Mouse (Mus musculus): ENCODE results near the gene Tle2. TPM values are rescaled to one million over a fixed set of nuclear protein-coding genes. Genes with fewer than 3 reads are reported as not detected.
A peak's percentile ranks its signal among the peaks of the same experiment; 100 is the strongest.

Gene Tle2
- polyA plus RNA-seq, 1 experiment from 2014 or later: 37.3 TPM

- no peak overlapping the region for H3K9ac ChIP-seq (replicated peaks; ENCODE audit: low read depth, low read length)
- no peaks in the 10 kb centered on the region for H3K27me3 ChIP-seq (ENCODE audit: control insufficient read depth, insufficient read depth, low read length)
- peak overlapping the region; percentile 1; the same call in 1 of the 2 replicates for H3K27ac ChIP-seq (ENCODE audit: low read depth, low read length)
- H3K4me3 ChIP-seq (ENCODE audit: low read depth, low read length): no peak overlapping the region
- ATAC-seq (ENCODE audit: low read depth): 0 out of 2 replicates have a peak, but pooled peaks have one; percentile 2
- no peaks in the 10 kb centered on the region for H3K36me3 ChIP-seq (ENCODE audit: control insufficient read depth, insufficient read depth, low read length)
- H3K9me3 ChIP-seq (ENCODE audit: control insufficient read depth, low read length): no peaks in the 10 kb centered on the region
- peak overlapping the region; percentile 71; the same call in 1 of the 2 replicates for H3K4me2 ChIP-seq (ENCODE audit: low read depth, low read length)
- H3K4me1 ChIP-seq (ENCODE audit: control insufficient read depth, insufficient read depth, low read length): peaks cover 13% of the 10 kb centered on the region
- WGBS: 80% methylated on average over 12 of the region's 12 CpGs
Measured at GRCm38 (mm10) chr10:81604019-81604967, 29.9 kb downstream of the Tle2 start.

- Histone ChIP-seq H3K27ac (ENCODE audit: low read depth, low read length) (peak overlapping the region; percentile 91), H3K4me2 (ENCODE audit: low read depth, low read length) (peak overlapping the region; percentile 71), H3K27me3 (ENCODE audit: control insufficient read depth, insufficient read depth, low read length) (no peaks in the 10 kb centered on the region), H3K9me3 (ENCODE audit: control insufficient read depth, low read length) (no peaks in the 10 kb centered on the region), H3K4me1 (ENCODE audit: control insufficient read depth, insufficient read depth, low read length) (peaks cover 13% of the 10 kb centered on the region), H3K9ac (replicated peaks; ENCODE audit: low read depth, low read length) (peak overlapping the region; percentile 47; the same call in 1 of the 2 replicates), H3K4me3 (ENCODE audit: low read depth, low read length) (peak overlapping the region; percentile 55), H3K36me3 (ENCODE audit: control insufficient read depth, insufficient read depth, low read length) (no peaks in the 10 kb centered on the region)
- ATAC-seq (ENCODE audit: low read depth): peak; percentile 31
- 19% methylated on average over 29 of the region's 29 CpGs for WGBS
Measured at GRCm38 (mm10) chr10:81604968-81605665, 30.8 kb downstream of the Tle2 start.

GRCm38 (mm10) chr10:81605666-81605973 is 31.3 kb downstream of the Tle2 start:
- no peaks in the 10 kb centered on the region for H3K9me3 ChIP-seq (ENCODE audit: control insufficient read depth, low read length)
- no peaks in the 10 kb centered on the region for H3K27me3 ChIP-seq (ENCODE audit: control insufficient read depth, insufficient read depth, low read length)
- H3K9ac ChIP-seq (replicated peaks; ENCODE audit: low read depth, low read length): peak overlapping the region; percentile 47
- peak overlapping the region; percentile 91 for H3K27ac ChIP-seq (ENCODE audit: low read depth, low read length)
- no peaks in the 10 kb centered on the region for H3K36me3 ChIP-seq (ENCODE audit: control insufficient read depth, insufficient read depth, low read length)
- peak overlapping the region; percentile 71 for H3K4me2 ChIP-seq (ENCODE audit: low read depth, low read length)
- WGBS: 3% methylated on average over 14 of the region's 14 CpGs
- peaks cover 12% of the 10 kb centered on the region for H3K4me1 ChIP-seq (ENCODE audit: control insufficient read depth, insufficient read depth, low read length)
- peak overlapping the region; percentile 55 for H3K4me3 ChIP-seq (ENCODE audit: low read depth, low read length)
- ATAC-seq (ENCODE audit: low read depth): peak; percentile 22

GRCm38 (mm10) chr10:81605974-81606751 is 31.8 kb downstream of the Tle2 start, which contains the start of gene BC025920:
Gene BC025920 (plus strand): TSS chr10:81606270.
- Histone ChIP-seq H3K4me1 (ENCODE audit: control insufficient read depth, insufficient read depth, low read length) (peaks cover 9% of the 10 kb centered on the region; the same call in 1 of the 2 replicates), H3K9ac (replicated peaks; ENCODE audit: low read depth, low read length) (peak within 1 kb of the TSS; percentile 53), H3K36me3 (ENCODE audit: control insufficient read depth, insufficient read depth, low read length) (no peaks in the 10 kb centered on the region), H3K27me3 (ENCODE audit: control insufficient read depth, insufficient read depth, low read length) (no peaks in the 10 kb centered on the region), H3K4me3 (ENCODE audit: low read depth, low read length) (peak within 1 kb of the TSS; percentile 55), H3K27ac (ENCODE audit: low read depth, low read length) (peak within 1 kb of the TSS; percentile 91), H3K4me2 (ENCODE audit: low read depth, low read length) (peak within 1 kb of the TSS; percentile 89), H3K9me3 (ENCODE audit: control insufficient read depth, low read length) (no peaks in the 10 kb centered on the region)
- under 1% methylated on average over 39 of the region's 39 CpGs for WGBS
- peak; percentile 85 for ATAC-seq (ENCODE audit: low read depth)

- ATAC-seq (ENCODE audit: low read depth): no peak
- no peaks in the 10 kb centered on the region for H3K9me3 ChIP-seq (ENCODE audit: control insufficient read depth, low read length)
- 0 out of 2 replicates have a peak, but pooled peaks cover 7% of the 10 kb centered on the region for H3K4me1 ChIP-seq (ENCODE audit: control insufficient read depth, insufficient read depth, low read length)
- 91% methylated on average over 1 of the region's 1 CpGs for WGBS
- H3K27me3 ChIP-seq (ENCODE audit: control insufficient read depth, insufficient read depth, low read length): no peaks in the 10 kb centered on the region
- no peak overlapping the region for H3K4me3 ChIP-seq (ENCODE audit: low read depth, low read length)
- no peak overlapping the region for H3K4me2 ChIP-seq (ENCODE audit: low read depth, low read length)
- no peaks in the 10 kb centered on the region for H3K36me3 ChIP-seq (ENCODE audit: control insufficient read depth, insufficient read depth, low read length)
- no peak overlapping the region for H3K27ac ChIP-seq (ENCODE audit: low read depth, low read length)
- H3K9ac ChIP-seq (replicated peaks; ENCODE audit: low read depth, low read length): no peak overlapping the region
Measured at GRCm38 (mm10) chr10:81608308-81608707, 33.9 kb downstream of the Tle2 start.

GRCm38 (mm10) chr10:81612779-81613178 is 38.4 kb downstream of the Tle2 start:
- Histone ChIP-seq H3K9ac (replicated peaks; ENCODE audit: low read depth, low read length) (no peak overlapping the region), H3K27ac (ENCODE audit: low read depth, low read length) (no peak overlapping the region), H3K36me3 (ENCODE audit: control insufficient read depth, insufficient read depth, low read length) (no peaks in the 10 kb centered on the region), H3K27me3 (ENCODE audit: control insufficient read depth, insufficient read depth, low read length) (no peaks in the 10 kb centered on the region), H3K4me3 (ENCODE audit: low read depth, low read length) (no peak overlapping the region), H3K4me1 (ENCODE audit: control insufficient read depth, insufficient read depth, low read length) (no peaks in the 10 kb centered on the region), H3K9me3 (ENCODE audit: control insufficient read depth, low read length) (no peaks in the 10 kb centered on the region), H3K4me2 (ENCODE audit: low read depth, low read length) (no peak overlapping the region)
- WGBS: 66% methylated on average over 3 of the region's 3 CpGs
- no peak for ATAC-seq (ENCODE audit: low read depth)

- H3K27ac ChIP-seq (ENCODE audit: low read depth, low read length): no peak overlapping the region
- H3K4me3 ChIP-seq (ENCODE audit: low read depth, low read length): no peak overlapping the region
- WGBS: 31% methylated on average over 6 of the region's 6 CpGs
- H3K4me2 ChIP-seq (ENCODE audit: low read depth, low read length): no peak overlapping the region
- H3K27me3 ChIP-seq (ENCODE audit: control insufficient read depth, insufficient read depth, low read length): no peaks in the 10 kb centered on the region
- H3K36me3 ChIP-seq (ENCODE audit: control insufficient read depth, insufficient read depth, low read length): no peaks in the 10 kb centered on the region
- no peaks in the 10 kb centered on the region for H3K9me3 ChIP-seq (ENCODE audit: control insufficient read depth, low read length)
- no peak for ATAC-seq (ENCODE audit: low read depth)
- H3K4me1 ChIP-seq (ENCODE audit: control insufficient read depth, insufficient read depth, low read length): no peaks in the 10 kb centered on the region
- H3K9ac ChIP-seq (replicated peaks; ENCODE audit: low read depth, low read length): no peak overlapping the region
Measured at GRCm38 (mm10) chr10:81615486-81615885, 41.1 kb downstream of the Tle2 start.

- Histone ChIP-seq H3K36me3 (ENCODE audit: control insufficient read depth, insufficient read depth, low read length) (peaks cover 27% of the 10 kb centered on the region), H3K9ac (replicated peaks; ENCODE audit: low read depth, low read length) (no peak overlapping the region), H3K27ac (ENCODE audit: low read depth, low read length) (no peak overlapping the region), H3K4me2 (ENCODE audit: low read depth, low read length) (no peak overlapping the region), H3K4me1 (ENCODE audit: control insufficient read depth, insufficient read depth, low read length) (no peaks in the 10 kb centered on the region), H3K27me3 (ENCODE audit: control insufficient read depth, insufficient read depth, low read length) (no peaks in the 10 kb centered on the region), H3K9me3 (ENCODE audit: control insufficient read depth, low read length) (no peaks in the 10 kb centered on the region), H3K4me3 (ENCODE audit: low read depth, low read length) (no peak overlapping the region)
- WGBS: 88% methylated on average over 5 of the region's 5 CpGs
- no peak for ATAC-seq (ENCODE audit: low read depth)
Measured at GRCm38 (mm10) chr10:81619976-81620375, 45.6 kb downstream of the Tle2 start.

All from neural tube, embryonic 14.5 days (tissue).